Mouse (Mus musculus) ES-Bruce4 (cell line): Measurements from ENCODE around the gene Cenpt.

ENCODE experiments used
- CTCF ChIP-seq: IDR thresholded peaks from one replicate; pipeline ENCODE4 v1.8.1; 2011; ENCODE audit warnings: low read depth, low read length
- EP300 ChIP-seq: IDR thresholded peaks from 2 replicates; pipeline ENCODE4 v1.6.1; 2011; ENCODE audit warnings: low read depth, low read length; ENCODE audit not compliant: insufficient read depth

- TF ChIP-seq CTCF, result no peak
- TF ChIP-seq EP300, result no peak
Observed at GRCm38 (mm10) chr8:105853178-105853577, at the start of gene Cenpt.
